Mouse (Mus musculus) hematopoietic multipotent progenitor cell, adult 10-12 weeks (in vitro differentiated cells): Measurements from ENCODE around the gene Wdr62. TPM values are rescaled to one million over a fixed set of nuclear protein-coding genes. Genes with fewer than 3 reads are reported as not detected.

ENCODE experiments used
- polyA plus RNA-seq: library from polyadenylated mRNA; stranded (reverse); fragments of >175 nt; gene quantifications from 2 replicates; pipeline ENCODE4 v1.2.3, GENCODE M21; 2012; ENCODE audit warnings: low replicate concordance

Wdr62 gene
- polyA plus RNA-seq, result 5.0 and 25.2 TPM in 2 replicates

GRCm38 (mm10) chr7:30279951-30280669 is at the start of gene Wdr62, which contains the start of gene Thap8:
Wdr62 (minus strand) TSS chr7:30280419.
Thap8 (plus strand) TSS chr7:30280094.

GRCm38 (mm10) chr7:30323795-30324194 is 43.6 kb upstream of the Wdr62 start, which contains the start of gene Sdhaf1:
Sdhaf1 (minus strand) TSS chr7:30323895.

GRCm38 (mm10) chr7:30321539-30322284 is 41.5 kb upstream of the Wdr62 start, which contains the start of gene E130208F15Rik:
E130208F15Rik (plus strand) TSS chr7:30321740.

DNA sequence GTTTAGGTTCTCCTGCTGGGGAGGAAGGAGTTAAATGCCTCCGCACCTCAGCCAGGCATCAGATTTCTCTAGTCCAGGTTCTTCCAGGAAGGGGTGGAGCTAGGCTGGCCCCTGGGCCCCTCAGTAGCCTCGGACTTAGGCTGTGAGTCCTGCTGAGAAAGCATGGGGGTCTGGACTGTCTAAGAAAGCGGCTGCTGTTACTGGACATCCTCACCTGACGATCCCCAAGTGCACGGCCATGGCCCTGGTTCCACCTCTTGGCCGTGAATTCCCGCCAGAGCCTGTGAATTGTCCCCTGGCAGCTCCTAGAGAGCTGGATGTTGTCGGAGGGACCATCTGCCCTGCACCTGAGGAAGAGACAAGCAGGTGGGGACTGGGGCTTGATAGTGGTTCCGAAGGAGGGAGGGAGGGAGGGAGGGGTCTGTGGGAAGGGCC is 34.5 kb upstream of the Wdr62 start, which contains the start of gene Syne4:
Gene Syne4 (plus strand): TSS at position 87 of the 435 bp plus-strand sequence.

DNA sequence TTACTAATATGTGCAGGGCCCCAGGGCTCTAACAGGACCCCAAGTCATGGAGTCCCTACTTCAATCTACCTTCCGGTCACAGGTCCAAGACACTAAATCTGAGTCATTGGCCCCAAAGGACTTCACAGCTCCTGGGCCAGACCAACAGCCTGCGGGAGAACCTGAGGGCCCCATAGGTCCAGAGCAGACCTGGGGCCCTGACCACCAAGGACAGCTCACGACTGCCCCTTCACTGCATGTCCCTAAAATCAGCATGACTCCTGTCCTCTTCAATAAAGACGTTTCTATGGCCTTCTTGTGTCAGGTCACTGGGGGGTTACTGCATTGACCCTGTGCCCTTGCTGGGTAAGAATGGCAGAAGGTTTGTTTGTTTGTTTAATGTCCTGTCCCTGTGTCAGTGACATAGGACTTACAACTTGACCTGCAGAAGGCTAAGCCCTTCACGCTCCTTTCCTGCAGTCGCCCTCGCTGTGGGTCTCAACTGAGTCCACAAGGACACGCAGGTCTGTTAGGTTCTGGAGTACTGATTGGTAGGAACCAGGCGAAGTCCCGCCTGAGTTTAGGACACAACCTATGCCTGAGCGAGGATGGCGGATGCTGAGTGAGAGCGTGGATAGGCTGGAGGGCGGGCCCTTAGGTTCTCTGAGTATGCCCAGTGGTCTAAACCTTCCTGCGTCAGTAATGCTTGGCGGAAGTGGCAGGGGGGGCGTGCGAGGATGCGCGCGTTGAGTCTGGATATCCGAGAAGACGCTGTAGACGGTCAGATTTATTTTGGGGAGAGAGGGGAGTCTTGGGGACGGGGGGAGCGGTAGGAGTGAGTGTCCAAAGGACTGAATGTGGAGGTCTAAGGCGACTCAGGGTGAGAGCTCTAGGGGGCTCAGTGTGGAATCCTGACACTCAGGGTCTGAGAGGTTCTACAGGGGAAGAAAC is 28.1 kb upstream of the Wdr62 start, which contains the start of gene Alkbh6:
Gene Alkbh6 (plus strand): TSS at position 642 of the 930 bp plus-strand sequence.

GRCm38 (mm10) chr7:30291215-30292131 is 11.3 kb upstream of the Wdr62 start, which contains the start of gene Clip3:
Clip3 (plus strand) TSS chr7:30291728.

GRCm38 (mm10) chr7:30235625-30236024 is 44.6 kb downstream of the Wdr62 start, which contains the start of gene Ovol3:
Ovol3 (minus strand) TSS chr7:30235725.

GRCm38 (mm10) chr7:30231669-30232454 is 48.4 kb downstream of the Wdr62 start, which contains the start of the genes Polr2i and Tbcb:
Polr2i (plus strand) TSS chr7:30231948.
Tbcb (minus strand) TSS chr7:30232272.

GRCm38 (mm10) chr7:30198481-30198971 is 81.7 kb downstream of the Wdr62 start, which contains the start of gene Capns1:
Capns1 (minus strand) TSS chr7:30198811.

Other genes starting within 250 kb of the Wdr62 start
- gene Zfp14, start 229.0 kb downstream of the Wdr62 start, polyA plus RNA-seq, result 0.10 and 0.27 TPM in 2 replicates
- 0.17 and 0.33 TPM in 2 replicates for gene Zfp82, start 207.5 kb downstream of the Wdr62 start, polyA plus RNA-seq
- not detected in 2 replicates for gene Gm26920, start 190.0 kb downstream of the Wdr62 start, polyA plus RNA-seq
- gene Zfp566, start 189.9 kb downstream of the Wdr62 start, polyA plus RNA-seq, result 0.85 and 3.5 TPM in 2 replicates
- gene Zfp260, start 185.6 kb downstream of the Wdr62 start, polyA plus RNA-seq, result 0.83 and 1.9 TPM in 2 replicates
- 8.0 and 18.8 TPM in 2 replicates for gene Zfp382, start 158.5 kb downstream of the Wdr62 start, polyA plus RNA-seq
- 3.8 and 4.4 TPM in 2 replicates for gene Zfp146, start 110.7 kb downstream of the Wdr62 start, polyA plus RNA-seq
- gene Cox7a1, start 96.3 kb downstream of the Wdr62 start, polyA plus RNA-seq, result 1.1 and 1.4 TPM in 2 replicates
- gene Capns1, start 81.6 kb downstream of the Wdr62 start, polyA plus RNA-seq, result 89.2 and 120 TPM in 2 replicates
- 34.0 and 41.8 TPM in 2 replicates for gene Polr2i, start 48.5 kb downstream of the Wdr62 start, polyA plus RNA-seq
- gene Tbcb, start 48.1 kb downstream of the Wdr62 start, polyA plus RNA-seq, result 19.3 and 21.9 TPM in 2 replicates
- gene Ovol3, start 44.7 kb downstream of the Wdr62 start, polyA plus RNA-seq, result not detected in 2 replicates
- not detected in 2 replicates for gene Thap8, start 325 bp downstream of the Wdr62 start, polyA plus RNA-seq
- 2.8 and 14.0 TPM in 2 replicates for gene Clip3, start 11.3 kb upstream of the Wdr62 start, polyA plus RNA-seq
- 114 and 225 TPM in 2 replicates for gene Alkbh6, start 28.3 kb upstream of the Wdr62 start, polyA plus RNA-seq
- 3.5 and 6.2 TPM in 2 replicates for gene Syne4, start 34.4 kb upstream of the Wdr62 start, polyA plus RNA-seq
- 1.2 and 3.5 TPM in 2 replicates for gene E130208F15Rik, start 41.3 kb upstream of the Wdr62 start, polyA plus RNA-seq
- 7.3 and 13.8 TPM in 2 replicates for gene Sdhaf1, start 43.5 kb upstream of the Wdr62 start, polyA plus RNA-seq
- gene Lrfn3, start 82.4 kb upstream of the Wdr62 start, polyA plus RNA-seq, result 0.09 and 0.16 TPM in 2 replicates
- gene Tyrobp, start 133.3 kb upstream of the Wdr62 start, polyA plus RNA-seq, result 103 and 543 TPM in 2 replicates
- 15.4 and 73.3 TPM in 2 replicates for gene Hcst, start 139.4 kb upstream of the Wdr62 start, polyA plus RNA-seq
- gene Nfkbid, start 141.3 kb upstream of the Wdr62 start, polyA plus RNA-seq, result 57.5 and 91.8 TPM in 2 replicates
- gene Aplp1, start 165.1 kb upstream of the Wdr62 start, polyA plus RNA-seq, result 2.4 and 4.5 TPM in 2 replicates
- gene Kirrel2, start 177.3 kb upstream of the Wdr62 start, polyA plus RNA-seq, result 0.18 TPM in 1 of 2 replicates, not detected in the other
- not detected in 2 replicates for gene Nphs1, start 177.9 kb upstream of the Wdr62 start, polyA plus RNA-seq
- not detected in 2 replicates for gene Prodh2, start 213.2 kb upstream of the Wdr62 start, polyA plus RNA-seq